Mouse (Mus musculus): ENCODE measurements around the gene 4930556J24Rik. TPM values are rescaled to one million over a fixed set of nuclear protein-coding genes. Genes with fewer than 3 reads are reported as not detected.

The 4930556J24Rik gene
- not detected for polyA plus RNA-seq (2014; fragmentation: Illumina TruSeq; extraction: RNeasy Lipid Tissue Mini Kit (QIAGEN cat#74804); ENCODE audit: insufficient read depth, low read depth, low replicate concordance)

GRCm38 (mm10) chr11:3976678-3977077 is at the start of gene 4930556J24Rik:
4930556J24Rik (minus strand) TSS chr11:3976778.

GRCm38 (mm10) chr11:3983291-3983862 is 6.8 kb upstream of the 4930556J24Rik start, which contains the start of gene Gal3st1:
Gal3st1 (plus strand) TSS chr11:3983636.

DNA sequence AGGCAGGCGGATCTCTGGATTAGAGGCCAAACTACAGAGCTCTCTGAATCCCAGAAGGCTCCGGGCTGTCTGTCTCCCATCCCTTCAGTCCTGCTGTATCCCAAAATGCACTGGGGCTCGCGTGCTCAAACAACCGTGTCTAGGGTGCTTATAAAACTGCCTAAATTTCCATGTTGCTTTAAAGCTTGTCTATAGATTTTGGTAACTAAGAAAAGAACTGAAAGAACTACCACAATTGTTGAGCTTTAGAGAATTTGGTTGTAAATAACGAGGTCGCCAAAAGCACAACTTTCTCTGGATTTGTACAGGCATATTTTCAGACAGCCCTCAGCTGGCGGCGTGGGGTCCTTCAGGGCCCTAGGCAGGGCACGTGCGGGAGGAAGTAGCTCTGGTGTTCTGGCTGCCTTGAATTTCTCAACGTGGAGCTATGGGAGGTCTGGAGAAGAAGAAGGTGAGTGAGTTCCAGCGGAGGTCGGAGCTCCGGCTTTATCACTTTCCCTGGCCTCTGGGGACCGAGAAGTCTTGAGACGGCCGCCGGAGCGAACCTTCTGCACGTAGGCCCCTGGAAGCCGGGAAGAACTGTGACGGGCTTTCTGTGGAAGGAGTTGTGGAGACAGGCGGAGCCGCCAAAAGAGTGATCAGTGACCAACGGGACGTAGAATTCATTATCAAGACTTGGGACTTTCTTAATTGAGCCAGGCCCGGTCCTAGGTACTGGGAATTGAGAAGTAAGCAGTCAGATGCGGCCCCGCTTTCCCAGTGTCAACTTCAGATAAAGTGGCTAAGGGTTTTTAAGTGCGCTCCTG is 12.8 kb downstream of the 4930556J24Rik start, which contains the start of gene Pes1:
Pes1 (plus strand) TSS at position 366 of the 806 bp plus-strand sequence.

GRCm38 (mm10) chr11:3931511-3932211 is 44.9 kb downstream of the 4930556J24Rik start, which contains the start of gene Tcn2:
Tcn2 (minus strand) TSS chr11:3932159.

GRCm38 (mm10) chr11:3914109-3914840 is 62.3 kb downstream of the 4930556J24Rik start, which contains the start of gene Slc35e4:
Slc35e4 (minus strand) TSS chr11:3914664.

GRCm38 (mm10) chr11:3894406-3895281 is 81.9 kb downstream of the 4930556J24Rik start, which contains the start of the genes 4921536K21Rik and Dusp18:
4921536K21Rik (minus strand) TSS chr11:3895098.
Dusp18 (plus strand) TSS chr11:3895240.

Other genes starting within 250 kb of the 4930556J24Rik start
- gene Osbp2, start 112.9 kb downstream of the 4930556J24Rik start, polyA plus RNA-seq (2014; fragmentation: Illumina TruSeq; extraction: RNeasy Lipid Tissue Mini Kit (QIAGEN cat#74804); ENCODE audit: insufficient read depth, low read depth, low replicate concordance), result 1.1 TPM
- 0.45 TPM for gene 4921536K21Rik, start 81.7 kb downstream of the 4930556J24Rik start, polyA plus RNA-seq (2014; fragmentation: Illumina TruSeq; extraction: RNeasy Lipid Tissue Mini Kit (QIAGEN cat#74804); ENCODE audit: insufficient read depth, low read depth, low replicate concordance)
- 5.1 TPM for gene Dusp18, start 81.5 kb downstream of the 4930556J24Rik start, polyA plus RNA-seq (2014; fragmentation: Illumina TruSeq; extraction: RNeasy Lipid Tissue Mini Kit (QIAGEN cat#74804); ENCODE audit: insufficient read depth, low read depth, low replicate concordance)
- gene Slc35e4, start 62.1 kb downstream of the 4930556J24Rik start, polyA plus RNA-seq (2014; fragmentation: Illumina TruSeq; extraction: RNeasy Lipid Tissue Mini Kit (QIAGEN cat#74804); ENCODE audit: insufficient read depth, low read depth, low replicate concordance), result 12.5 TPM
- 145 TPM for gene Tcn2, start 44.6 kb downstream of the 4930556J24Rik start, polyA plus RNA-seq (2014; fragmentation: Illumina TruSeq; extraction: RNeasy Lipid Tissue Mini Kit (QIAGEN cat#74804); ENCODE audit: insufficient read depth, low read depth, low replicate concordance)
- 27.9 TPM for gene Pes1, start 12.8 kb downstream of the 4930556J24Rik start, polyA plus RNA-seq (2014; fragmentation: Illumina TruSeq; extraction: RNeasy Lipid Tissue Mini Kit (QIAGEN cat#74804); ENCODE audit: insufficient read depth, low read depth, low replicate concordance)
- gene Gal3st1, start 6.9 kb upstream of the 4930556J24Rik start, polyA plus RNA-seq (2014; fragmentation: Illumina TruSeq; extraction: RNeasy Lipid Tissue Mini Kit (QIAGEN cat#74804); ENCODE audit: insufficient read depth, low read depth, low replicate concordance), result 6.6 TPM
- 21.4 TPM for gene Sec14l4, start 54.7 kb upstream of the 4930556J24Rik start, polyA plus RNA-seq (2014; fragmentation: Illumina TruSeq; extraction: RNeasy Lipid Tissue Mini Kit (QIAGEN cat#74804); ENCODE audit: insufficient read depth, low read depth, low replicate concordance)
- gene Sec14l3, start 88.1 kb upstream of the 4930556J24Rik start, polyA plus RNA-seq (2014; fragmentation: Illumina TruSeq; extraction: RNeasy Lipid Tissue Mini Kit (QIAGEN cat#74804); ENCODE audit: insufficient read depth, low read depth, low replicate concordance), result 340 TPM
- 9.5 TPM for gene Mtfp1, start 118.7 kb upstream of the 4930556J24Rik start, polyA plus RNA-seq (2014; fragmentation: Illumina TruSeq; extraction: RNeasy Lipid Tissue Mini Kit (QIAGEN cat#74804); ENCODE audit: insufficient read depth, low read depth, low replicate concordance)
- gene Sec14l2, start 146.6 kb upstream of the 4930556J24Rik start, polyA plus RNA-seq (2014; fragmentation: Illumina TruSeq; extraction: RNeasy Lipid Tissue Mini Kit (QIAGEN cat#74804); ENCODE audit: insufficient read depth, low read depth, low replicate concordance), result 10.4 TPM
- gene Rnf215, start 158.4 kb upstream of the 4930556J24Rik start, polyA plus RNA-seq (2014; fragmentation: Illumina TruSeq; extraction: RNeasy Lipid Tissue Mini Kit (QIAGEN cat#74804); ENCODE audit: insufficient read depth, low read depth, low replicate concordance), result 33.5 TPM
- 9.7 TPM for gene Ccdc157, start 183.5 kb upstream of the 4930556J24Rik start, polyA plus RNA-seq (2014; fragmentation: Illumina TruSeq; extraction: RNeasy Lipid Tissue Mini Kit (QIAGEN cat#74804); ENCODE audit: insufficient read depth, low read depth, low replicate concordance)
- 12.0 TPM for gene Sf3a1, start 183.6 kb upstream of the 4930556J24Rik start, polyA plus RNA-seq (2014; fragmentation: Illumina TruSeq; extraction: RNeasy Lipid Tissue Mini Kit (QIAGEN cat#74804); ENCODE audit: insufficient read depth, low read depth, low replicate concordance)
- gene Tbc1d10a, start 210.0 kb upstream of the 4930556J24Rik start, polyA plus RNA-seq (2014; fragmentation: Illumina TruSeq; extraction: RNeasy Lipid Tissue Mini Kit (QIAGEN cat#74804); ENCODE audit: insufficient read depth, low read depth, low replicate concordance), result 31.0 TPM
- gene Castor1, start 241.4 kb upstream of the 4930556J24Rik start, polyA plus RNA-seq (2014; fragmentation: Illumina TruSeq; extraction: RNeasy Lipid Tissue Mini Kit (QIAGEN cat#74804); ENCODE audit: insufficient read depth, low read depth, low replicate concordance), result 9.7 TPM